Mouse (Mus musculus) ovary, postnatal 14 days (tissue): ENCODE data around the gene Nfkbia.

Source experiments
- DNase-seq: peaks from one replicate; pipeline ENCODE4 v3.0.0; 2022; ENCODE audit warnings: low spot score

Gene Nfkbia

GRCm38 (mm10) chr12:55442861-55443850 is 49.3 kb downstream of the Nfkbia start:
- DNase-seq = peak; percentile 81

- no peak for DNase-seq
Observed at GRCm38 (mm10) chr12:55442245-55442644, 50.2 kb downstream of the Nfkbia start.

GRCm38 (mm10) chr12:55440416-55440815 is 52.0 kb downstream of the Nfkbia start:
- no peak for DNase-seq
